Mouse (Mus musculus): ENCODE measurements at regions not wholly inside any gene's neighbourhood (a gene's known extent, or its start where the extent isn't known, plus 50 kb on each side); places are given as distances from the start of the nearest gene placed in this dataset.

DNA sequence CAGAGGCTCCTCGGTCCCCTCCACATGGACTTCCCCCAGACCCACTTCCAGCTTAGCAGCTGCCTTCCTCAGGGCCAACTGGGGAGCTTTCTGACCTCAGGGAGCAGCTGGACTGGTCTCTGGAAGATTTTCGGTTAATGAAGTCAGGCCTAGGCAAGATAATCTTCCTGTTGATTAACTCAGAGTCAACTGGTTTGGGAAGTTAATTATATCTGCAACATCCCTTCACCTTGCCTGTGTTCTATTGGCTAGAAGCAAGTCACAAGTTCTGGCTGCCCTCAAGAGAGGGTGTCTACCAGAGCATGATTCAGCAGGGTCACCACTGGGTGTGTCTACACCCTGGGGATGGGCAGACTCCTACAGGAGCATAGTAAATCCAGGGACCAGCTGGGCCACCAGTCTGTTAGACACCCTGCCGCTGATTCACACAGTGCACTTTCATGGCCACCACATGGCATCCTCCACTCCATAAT, 53.9 kb upstream of the Maml3 start:
- Histone ChIP-seq H3K27ac (ENCODE audit: insufficient read depth, low read length) (no peak overlapping the region), H3K4me1 (ENCODE audit: control insufficient read depth, insufficient read depth, low read length) (no peaks in the 10 kb centered on the region), H3K4me3 (ENCODE audit: insufficient read depth, low read length) (no peak overlapping the region)
- TF ChIP-seq POLR2A (IDR thresholded peaks at IDR 0.05; ENCODE audit: low read depth, low read length): no peak
- TF ChIP-seq CTCF (IDR thresholded peaks at IDR 0.05; ENCODE audit: borderline replicate concordance, insufficient read depth, low read length): no peak

DNA sequence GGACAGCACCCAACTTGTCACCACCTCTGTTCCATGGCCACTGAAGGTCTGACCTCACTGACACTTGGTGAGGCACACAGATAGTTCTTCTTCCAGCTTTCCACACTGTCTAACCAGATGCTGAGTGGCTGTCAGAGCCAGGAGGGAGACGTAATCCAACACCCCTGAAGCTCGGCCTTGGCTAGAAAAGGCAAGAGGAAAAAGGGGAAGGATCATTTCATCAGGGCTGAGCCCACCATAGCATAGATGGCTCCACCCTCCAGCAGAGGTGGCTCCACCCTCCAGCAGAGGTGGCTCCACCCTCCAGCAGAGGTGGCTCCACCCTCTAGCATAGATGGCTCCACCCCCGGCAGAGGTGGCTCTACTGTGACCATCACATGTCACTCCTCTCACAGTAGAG, 56.8 kb upstream of the Maml3 start:
- Histone ChIP-seq H3K4me3 (ENCODE audit: insufficient read depth, low read length) (no peak overlapping the region), H3K27ac (ENCODE audit: insufficient read depth, low read length) (no peak overlapping the region), H3K4me1 (ENCODE audit: control insufficient read depth, insufficient read depth, low read length) (no peaks in the 10 kb centered on the region)
- TF ChIP-seq POLR2A (IDR thresholded peaks at IDR 0.05; ENCODE audit: low read depth, low read length) (no peak), CTCF (IDR thresholded peaks at IDR 0.05; ENCODE audit: borderline replicate concordance, insufficient read depth, low read length) (no peak)

GRCm38 (mm10) chr3:52163990-52164389, 59.1 kb upstream of the Maml3 start:
- Histone ChIP-seq H3K4me1 (ENCODE audit: control insufficient read depth, insufficient read depth, low read length) (no peaks in the 10 kb centered on the region), H3K27ac (ENCODE audit: insufficient read depth, low read length) (no peak overlapping the region), H3K4me3 (ENCODE audit: insufficient read depth, low read length) (no peak overlapping the region)
- TF ChIP-seq POLR2A (IDR thresholded peaks at IDR 0.05; ENCODE audit: low read depth, low read length): no peak
- TF ChIP-seq CTCF (IDR thresholded peaks at IDR 0.05; ENCODE audit: borderline replicate concordance, insufficient read depth, low read length): no peak

GRCm38 (mm10) chr3:52167420-52167819, 62.5 kb upstream of the Maml3 start:
- Histone ChIP-seq H3K27ac (ENCODE audit: insufficient read depth, low read length) (no peak overlapping the region), H3K4me3 (ENCODE audit: insufficient read depth, low read length) (no peak overlapping the region), H3K4me1 (ENCODE audit: control insufficient read depth, insufficient read depth, low read length) (no peaks in the 10 kb centered on the region)
- no peak for TF ChIP-seq POLR2A (IDR thresholded peaks at IDR 0.05; ENCODE audit: low read depth, low read length)
- TF ChIP-seq CTCF (IDR thresholded peaks at IDR 0.05; ENCODE audit: borderline replicate concordance, insufficient read depth, low read length): no peak

GRCm38 (mm10) chr3:52170847-52171246, 66.0 kb upstream of the Maml3 start:
- Histone ChIP-seq H3K4me1 (ENCODE audit: control insufficient read depth, insufficient read depth, low read length) (no peaks in the 10 kb centered on the region), H3K27ac (ENCODE audit: insufficient read depth, low read length) (no peak overlapping the region), H3K4me3 (ENCODE audit: insufficient read depth, low read length) (no peak overlapping the region)
- TF ChIP-seq CTCF (IDR thresholded peaks at IDR 0.05; ENCODE audit: borderline replicate concordance, insufficient read depth, low read length): no peak
- no peak for TF ChIP-seq POLR2A (IDR thresholded peaks at IDR 0.05; ENCODE audit: low read depth, low read length)

DNA sequence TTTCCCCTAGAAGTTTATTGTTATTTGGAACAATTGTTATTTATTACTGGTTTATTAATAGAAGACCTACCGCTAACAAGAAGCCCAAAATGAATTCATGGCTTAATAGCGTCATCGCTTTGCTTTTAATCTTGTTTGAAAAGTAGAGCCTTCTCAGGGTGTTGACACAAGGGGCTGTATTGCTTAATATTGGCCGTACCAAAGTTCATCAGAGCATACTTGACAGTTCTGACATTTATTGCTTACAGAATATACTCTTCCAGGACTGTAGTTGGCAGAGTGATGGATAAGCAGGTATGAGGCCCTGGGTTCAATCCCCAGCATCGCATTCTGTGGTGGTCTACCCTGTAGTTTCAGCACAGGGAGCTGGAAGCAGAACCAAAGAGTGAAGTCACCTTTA, 66.4 kb upstream of the Maml3 start:
- TF ChIP-seq POLR2A (IDR thresholded peaks at IDR 0.05; ENCODE audit: low read depth, low read length) (no peak), CTCF (IDR thresholded peaks at IDR 0.05; ENCODE audit: borderline replicate concordance, insufficient read depth, low read length) (no peak)

DNA sequence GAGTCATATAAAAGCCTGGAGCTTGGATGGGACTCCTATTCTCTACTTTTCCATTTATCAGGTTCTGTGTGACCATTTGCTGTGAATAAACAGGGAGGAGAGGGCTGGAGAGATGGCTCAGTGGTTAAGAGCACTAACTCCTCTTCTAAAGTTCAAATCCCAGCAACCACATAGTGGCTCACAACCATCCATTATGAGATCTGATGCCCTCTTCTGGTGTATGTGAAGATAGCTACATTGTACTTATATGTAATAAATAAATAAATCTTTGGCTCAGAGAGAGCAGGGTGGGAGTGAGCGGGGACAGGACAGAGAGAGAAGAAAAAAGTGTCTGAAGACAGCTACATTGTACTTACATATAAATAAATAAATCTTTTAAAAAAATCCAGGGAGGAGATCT, 68.6 kb upstream of the Maml3 start:
- no peak overlapping the region for H3K4me3 ChIP-seq (ENCODE audit: insufficient read depth, low read length)
- H3K4me1 ChIP-seq (ENCODE audit: control insufficient read depth, insufficient read depth, low read length): no peaks in the 10 kb centered on the region; the same call in 1 of the 2 replicates
- no peak for TF ChIP-seq CTCF (IDR thresholded peaks at IDR 0.05; ENCODE audit: borderline replicate concordance, insufficient read depth, low read length)
- no peak for TF ChIP-seq POLR2A (IDR thresholded peaks at IDR 0.05; ENCODE audit: low read depth, low read length)
- no peak overlapping the region for H3K27ac ChIP-seq (ENCODE audit: insufficient read depth, low read length)

More for the DNA sequence above, 66.4 kb upstream of the Maml3 start:
- H3K4me1 ChIP-seq (ENCODE audit: control insufficient read depth, insufficient read depth, low read length): no peaks in the 10 kb centered on the region
- H3K27ac ChIP-seq (ENCODE audit: insufficient read depth, low read length): no peak overlapping the region
- no peak overlapping the region for H3K4me3 ChIP-seq (ENCODE audit: insufficient read depth, low read length)

DNA sequence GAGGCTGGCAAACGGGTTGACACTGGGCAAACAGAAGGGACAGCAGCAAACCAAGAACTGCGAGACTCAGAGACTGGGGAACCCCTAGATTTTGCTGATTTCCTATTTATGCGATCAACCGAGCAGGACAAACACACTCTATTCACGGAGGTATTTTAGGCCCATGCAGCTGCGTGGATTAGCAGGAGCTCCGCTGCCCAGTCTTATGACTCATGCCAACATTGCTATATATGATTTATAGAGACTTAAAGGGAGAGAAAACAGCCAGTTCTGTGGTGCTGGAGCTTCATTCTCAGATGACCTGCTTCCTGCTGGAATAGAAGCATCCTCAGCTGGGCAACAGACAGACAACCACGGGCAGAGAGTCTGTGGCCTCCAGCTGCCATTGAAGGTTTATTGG, 71.2 kb upstream of the Maml3 start:
- Histone ChIP-seq H3K27ac (ENCODE audit: insufficient read depth, low read length) (no peak overlapping the region), H3K4me1 (ENCODE audit: control insufficient read depth, insufficient read depth, low read length) (peaks cover 9% of the 10 kb centered on the region), H3K4me3 (ENCODE audit: insufficient read depth, low read length) (no peak overlapping the region)
- TF ChIP-seq CTCF (IDR thresholded peaks at IDR 0.05; ENCODE audit: borderline replicate concordance, insufficient read depth, low read length) (no peak), POLR2A (IDR thresholded peaks at IDR 0.05; ENCODE audit: low read depth, low read length) (no peak)

DNA sequence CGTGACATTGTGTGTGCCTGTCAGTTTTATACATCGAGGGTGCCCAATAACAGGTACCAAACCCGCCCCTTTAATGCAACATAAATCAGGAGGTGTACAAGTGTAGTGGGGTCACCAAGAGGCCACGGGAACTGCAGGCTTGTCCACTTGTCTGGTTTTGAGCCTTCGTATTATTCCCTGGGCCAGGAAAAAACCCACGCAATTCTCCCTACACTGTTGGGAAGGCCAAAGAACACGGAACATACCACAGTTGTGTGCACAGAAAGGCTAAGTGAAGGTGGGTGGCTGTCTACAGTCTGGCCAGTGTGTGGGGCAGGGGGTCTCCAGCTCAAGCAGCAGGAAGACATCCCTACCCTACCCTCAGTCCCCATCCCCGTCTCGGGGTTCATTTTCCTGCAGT, 74.0 kb upstream of the Maml3 start:
- Histone ChIP-seq H3K4me3 (ENCODE audit: insufficient read depth, low read length) (no peak overlapping the region), H3K27ac (ENCODE audit: insufficient read depth, low read length) (peak overlapping the region; percentile 94), H3K4me1 (ENCODE audit: control insufficient read depth, insufficient read depth, low read length) (peaks cover 15% of the 10 kb centered on the region)
- TF ChIP-seq POLR2A (IDR thresholded peaks at IDR 0.05; ENCODE audit: low read depth, low read length): no peak
- TF ChIP-seq CTCF (IDR thresholded peaks at IDR 0.05; ENCODE audit: borderline replicate concordance, insufficient read depth, low read length): no peak

GRCm38 (mm10) chr3:52179686-52180085, 74.8 kb upstream of the Maml3 start:
- H3K27ac ChIP-seq (ENCODE audit: insufficient read depth, low read length): peak overlapping the region; percentile 94
- peak overlapping the region; percentile 8; the same call in 1 of the 2 replicates for H3K4me3 ChIP-seq (ENCODE audit: insufficient read depth, low read length)
- TF ChIP-seq POLR2A (IDR thresholded peaks at IDR 0.05; ENCODE audit: low read depth, low read length): peak; percentile 55
- no peak for TF ChIP-seq CTCF (IDR thresholded peaks at IDR 0.05; ENCODE audit: borderline replicate concordance, insufficient read depth, low read length)
- peaks cover 15% of the 10 kb centered on the region for H3K4me1 ChIP-seq (ENCODE audit: control insufficient read depth, insufficient read depth, low read length)

DNA sequence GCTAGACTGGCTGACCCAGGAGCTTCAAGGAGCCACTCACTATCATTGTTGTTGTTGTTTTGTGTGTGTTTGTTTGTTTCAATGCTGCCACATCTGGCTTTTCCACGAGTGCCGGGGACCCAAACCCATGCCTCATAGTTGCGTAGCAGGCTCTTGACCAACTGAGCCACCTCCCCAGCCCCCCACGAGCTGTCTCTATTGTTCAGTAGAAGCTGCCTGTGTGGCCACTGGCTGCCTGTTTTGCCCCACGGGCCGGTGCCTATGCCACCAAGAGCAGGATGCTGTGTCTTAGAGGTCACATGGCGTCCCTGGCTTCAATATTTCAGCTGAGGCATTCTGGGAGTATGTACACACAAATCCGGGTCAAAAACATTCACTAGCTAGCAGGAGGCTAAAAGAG, 75.4 kb upstream of the Maml3 start:
- no peak overlapping the region for H3K4me3 ChIP-seq (ENCODE audit: insufficient read depth, low read length)
- H3K27ac ChIP-seq (ENCODE audit: insufficient read depth, low read length): peak overlapping the region; percentile 94
- H3K4me1 ChIP-seq (ENCODE audit: control insufficient read depth, insufficient read depth, low read length): peaks cover 15% of the 10 kb centered on the region
- TF ChIP-seq CTCF (IDR thresholded peaks at IDR 0.05; ENCODE audit: borderline replicate concordance, insufficient read depth, low read length) (no peak), POLR2A (IDR thresholded peaks at IDR 0.05; ENCODE audit: low read depth, low read length) (no peak)
